Mouse (Mus musculus): ENCODE data around the gene Gdf7. TPM values are rescaled to one million over a fixed set of nuclear protein-coding genes. Genes with fewer than 3 reads are reported as not detected.

Gdf7 gene
- polyA plus RNA-seq, 1 experiment from 2014 or later = 0.59 TPM

DNA sequence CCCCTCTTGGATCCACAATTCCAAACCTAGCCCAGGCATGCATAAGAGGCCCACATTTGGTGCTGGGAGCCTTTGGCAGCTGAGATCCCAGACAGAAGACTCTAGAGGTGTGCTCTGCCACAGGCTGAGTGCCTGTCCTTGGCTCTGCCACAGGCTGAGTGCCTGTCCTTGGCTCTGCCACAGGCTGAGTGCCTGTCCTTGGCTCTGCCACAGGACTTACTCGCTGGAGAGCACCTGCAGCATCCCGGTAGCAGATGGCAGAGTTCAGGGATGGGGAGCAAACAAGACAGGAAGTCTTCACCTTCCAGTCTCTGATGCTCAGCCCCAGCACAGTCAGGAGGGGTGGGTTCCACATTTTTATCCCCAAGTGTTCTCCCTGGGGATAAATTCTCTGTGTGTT lies 3.5 kb upstream of the Gdf7 start:
- WGBS = 46% methylated on average over 2 of the region's 2 CpGs
- ATAC-seq (ENCODE audit: low FRiP score) (no peak), DNase-seq (ENCODE audit: low spot score) (no peak)
- peaks cover 6% of the 10 kb centered on the region; the same call in 1 of the 2 replicates for H3K4me1 ChIP-seq (replicated peaks; ENCODE audit: control insufficient read depth, insufficient read depth, low read length)
- H3K36me3 ChIP-seq (ENCODE audit: control insufficient read depth, insufficient read depth, low read length) = no peaks in the 10 kb centered on the region
- no peak overlapping the region for H3K4me2 ChIP-seq (replicated peaks; ENCODE audit: low read depth, low read length)
- no peak overlapping the region for H3K4me3 ChIP-seq (ENCODE audit: low read depth, low read length)
- no peak overlapping the region for H3K27ac ChIP-seq (ENCODE audit: low read depth, low read length)
- peaks cover 43% of the 10 kb centered on the region for H3K27me3 ChIP-seq (ENCODE audit: control insufficient read depth, insufficient read depth, low read length)
- no peaks in the 10 kb centered on the region for H3K9me3 ChIP-seq (ENCODE audit: control insufficient read depth, low read length)
- no peak overlapping the region for H3K9ac ChIP-seq (ENCODE audit: low read depth, low read length)

DNA sequence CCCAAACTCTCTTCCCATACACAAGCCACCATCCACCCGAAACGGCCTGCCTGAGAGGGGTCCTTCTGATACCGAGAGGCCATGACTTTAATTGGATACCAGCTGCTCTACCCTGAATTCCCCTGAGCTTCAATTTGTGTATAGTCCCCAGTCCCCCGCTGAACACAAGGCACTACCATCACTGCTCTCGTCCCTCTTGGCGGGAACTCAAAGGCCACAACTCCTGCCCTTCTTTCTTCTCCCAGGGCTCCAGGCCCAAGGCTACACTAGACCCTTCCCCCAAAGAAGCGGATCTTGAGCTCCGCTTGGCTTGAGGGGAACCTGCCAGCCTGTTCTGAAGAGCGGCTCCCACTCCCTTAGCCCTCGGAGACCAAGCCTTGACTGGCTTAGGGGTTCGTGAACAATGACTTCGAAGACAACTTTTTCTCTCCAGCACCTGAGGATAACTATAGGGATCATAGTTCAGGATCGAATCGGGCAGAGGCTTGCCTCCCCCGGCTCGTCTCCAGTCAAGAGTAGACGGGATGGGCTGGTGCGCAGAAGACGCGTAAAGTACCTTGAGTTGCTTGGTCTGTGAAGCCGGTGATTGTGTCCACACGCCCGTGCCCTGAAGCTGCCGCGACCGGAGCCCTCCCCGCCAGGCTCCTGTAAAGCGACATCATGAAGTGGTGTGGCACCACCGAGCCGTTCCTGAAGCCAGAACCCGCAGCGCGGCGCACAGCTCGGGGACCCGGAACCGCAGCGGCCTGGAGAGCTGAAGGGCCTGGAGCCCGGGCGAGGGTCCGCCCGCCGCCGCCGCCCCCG lies 541 bp downstream of the Gdf7 start:
- peaks cover 12% of the 10 kb centered on the region for H3K4me1 ChIP-seq (replicated peaks; ENCODE audit: control insufficient read depth, insufficient read depth, low read length)
- peak overlapping the region; percentile 32; the same call in 1 of the 2 replicates for H3K9ac ChIP-seq (ENCODE audit: low read depth, low read length)
- 3% methylated on average over 46 of the region's 46 CpGs for WGBS
- no peaks in the 10 kb centered on the region for H3K9me3 ChIP-seq (ENCODE audit: control insufficient read depth, low read length)
- no peaks in the 10 kb centered on the region for H3K36me3 ChIP-seq (ENCODE audit: control insufficient read depth, insufficient read depth, low read length)
- H3K27me3 ChIP-seq (ENCODE audit: control insufficient read depth, insufficient read depth, low read length) = peaks cover 82% of the 10 kb centered on the region
- peak overlapping the region; percentile 71 for H3K4me2 ChIP-seq (replicated peaks; ENCODE audit: low read depth, low read length)
- DNase-seq (ENCODE audit: low spot score) (peak; percentile 63), ATAC-seq (ENCODE audit: low FRiP score) (no peak)
- no peak overlapping the region for H3K27ac ChIP-seq (ENCODE audit: low read depth, low read length)
- peak overlapping the region; percentile 44 for H3K4me3 ChIP-seq (ENCODE audit: low read depth, low read length)

DNA sequence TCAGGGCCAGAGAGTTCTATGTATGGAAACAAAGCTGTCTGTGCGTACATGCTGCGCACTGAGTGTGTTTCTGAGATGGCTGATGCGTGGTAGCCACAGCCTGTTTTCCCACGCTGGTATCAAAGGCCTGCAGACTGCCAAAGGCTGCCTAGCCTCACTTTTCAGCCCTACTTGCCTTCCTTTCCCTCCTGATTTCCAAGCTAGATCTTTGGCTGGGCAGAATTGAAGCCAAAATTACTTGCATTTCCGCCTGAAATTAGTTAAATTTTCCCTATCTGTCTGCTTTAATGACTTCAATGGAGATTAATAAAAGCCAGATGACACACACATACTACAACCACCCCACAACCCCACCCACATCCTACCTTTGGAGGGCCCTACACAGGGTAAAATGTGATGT lies 1.2 kb downstream of the Gdf7 start:
- peaks cover 12% of the 10 kb centered on the region for H3K4me1 ChIP-seq (replicated peaks; ENCODE audit: control insufficient read depth, insufficient read depth, low read length)
- ATAC-seq (ENCODE audit: low FRiP score) (no peak), DNase-seq (ENCODE audit: low spot score) (no peak)
- H3K4me2 ChIP-seq (replicated peaks; ENCODE audit: low read depth, low read length) = no peak overlapping the region
- 24% methylated on average over 5 of the region's 5 CpGs for WGBS
- no peak overlapping the region for H3K9ac ChIP-seq (ENCODE audit: low read depth, low read length)
- H3K36me3 ChIP-seq (ENCODE audit: control insufficient read depth, insufficient read depth, low read length) = no peaks in the 10 kb centered on the region
- peaks cover 85% of the 10 kb centered on the region for H3K27me3 ChIP-seq (ENCODE audit: control insufficient read depth, insufficient read depth, low read length)
- H3K4me3 ChIP-seq (ENCODE audit: low read depth, low read length) = no peak overlapping the region
- H3K27ac ChIP-seq (ENCODE audit: low read depth, low read length) = no peak overlapping the region
- H3K9me3 ChIP-seq (ENCODE audit: control insufficient read depth, low read length) = no peaks in the 10 kb centered on the region

- Histone ChIP-seq H3K9me3 (ENCODE audit: control insufficient read depth, low read length) (no peaks in the 10 kb centered on the region), H3K27ac (ENCODE audit: low read depth, low read length) (no peak overlapping the region), H3K4me2 (replicated peaks; ENCODE audit: low read depth, low read length) (no peak overlapping the region), H3K4me1 (replicated peaks; ENCODE audit: control insufficient read depth, insufficient read depth, low read length) (peaks cover 12% of the 10 kb centered on the region), H3K9ac (ENCODE audit: low read depth, low read length) (no peak overlapping the region), H3K36me3 (ENCODE audit: control insufficient read depth, insufficient read depth, low read length) (no peaks in the 10 kb centered on the region), H3K4me3 (ENCODE audit: low read depth, low read length) (no peak overlapping the region), H3K27me3 (ENCODE audit: control insufficient read depth, insufficient read depth, low read length) (peaks cover 87% of the 10 kb centered on the region)
- no peak for ATAC-seq (ENCODE audit: low FRiP score)
- WGBS = 10% methylated on average over 10 of the region's 10 CpGs
- peak; percentile 57 for DNase-seq (ENCODE audit: low spot score)
Observed at GRCm38 (mm10) chr12:8300111-8300480, 1.7 kb downstream of the Gdf7 start.

DNA sequence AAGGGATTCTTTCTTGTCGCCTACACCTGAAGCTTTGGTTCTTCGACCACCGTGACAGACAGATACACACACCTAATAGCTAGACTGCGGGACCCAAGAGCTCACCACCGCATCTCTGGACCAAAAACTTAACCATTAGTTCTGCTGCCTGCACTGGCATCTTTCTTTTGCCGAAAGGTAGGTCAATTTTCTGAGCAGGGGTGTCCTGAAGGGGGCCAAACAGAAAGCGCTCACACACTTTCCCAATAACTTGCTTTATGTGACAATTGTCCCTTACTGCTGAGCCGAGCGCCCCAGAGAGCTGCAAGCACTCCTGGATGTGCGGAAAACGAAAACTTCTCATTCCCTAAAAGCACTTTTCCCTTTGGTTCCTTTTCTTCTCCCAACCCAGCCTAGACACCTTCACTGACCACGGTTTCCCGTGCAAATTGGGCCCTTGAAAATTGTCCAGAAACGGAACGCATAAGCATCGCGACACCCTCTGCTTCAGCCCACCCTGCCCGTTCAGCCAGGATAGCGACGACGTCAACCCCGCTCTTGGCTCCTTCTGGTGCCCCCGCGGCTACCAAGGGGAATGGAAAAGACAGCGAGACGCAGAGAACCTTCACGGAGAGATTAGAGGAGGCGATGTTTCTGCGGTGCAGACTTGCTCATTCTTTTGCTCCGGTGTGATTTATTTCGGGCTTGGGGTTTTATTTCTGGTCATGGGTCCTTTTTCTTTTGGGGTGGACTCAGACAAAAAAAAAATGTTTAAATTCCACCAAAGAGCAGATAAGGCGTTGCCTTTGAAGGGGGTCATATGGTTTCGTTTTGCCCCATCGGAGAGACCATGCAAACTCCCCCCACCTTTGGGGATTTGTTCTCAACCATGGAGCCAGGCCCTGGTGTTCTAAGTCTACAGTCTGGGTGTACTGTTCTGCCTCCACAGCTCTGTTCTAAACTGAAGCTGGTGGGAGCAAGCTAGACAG lies 2.3 kb downstream of the Gdf7 start:
- H3K4me2 ChIP-seq (replicated peaks; ENCODE audit: low read depth, low read length) = no peak overlapping the region
- 5% methylated on average over 34 of the region's 34 CpGs for WGBS

DNA sequence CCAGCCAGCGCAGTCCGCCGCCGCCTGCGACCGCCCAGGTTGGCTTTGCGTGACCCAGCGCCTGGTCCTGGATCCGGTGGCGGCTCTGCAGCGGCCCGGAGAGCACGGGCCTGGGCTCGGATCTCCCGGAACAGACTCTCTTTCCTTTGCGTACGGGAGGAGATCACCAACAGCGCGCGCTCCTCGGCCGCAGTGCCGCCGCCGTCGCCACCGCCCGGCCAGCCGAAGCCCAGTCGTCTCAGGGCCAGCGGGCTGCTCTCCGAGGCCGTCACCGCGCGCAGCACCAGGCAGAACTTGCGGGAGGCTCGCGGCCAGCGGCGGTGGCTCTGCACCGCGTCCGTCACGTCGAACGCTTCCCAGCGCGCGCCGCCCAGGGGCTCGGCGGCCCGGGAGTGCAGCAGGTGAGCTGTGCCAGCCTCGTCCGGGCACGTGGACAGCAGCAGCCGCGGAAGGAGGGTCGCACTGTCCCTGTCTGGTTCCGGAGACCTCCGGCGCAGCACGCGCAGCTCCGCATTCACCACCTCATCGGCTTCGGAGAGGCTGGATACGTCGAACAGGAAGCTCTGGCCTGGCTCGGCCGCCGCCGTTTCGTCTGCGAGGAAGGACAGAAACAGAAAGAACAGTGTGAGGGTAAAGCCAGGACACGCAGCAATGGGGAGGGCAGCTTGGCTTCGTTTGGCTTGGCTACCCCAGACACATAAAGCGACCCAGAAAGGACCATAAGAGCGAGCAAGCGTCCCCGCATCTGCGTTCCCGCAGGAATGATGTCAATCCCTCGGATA lies 3.2 kb downstream of the Gdf7 start:
- peak overlapping the region; percentile 48 for H3K4me2 ChIP-seq (replicated peaks; ENCODE audit: low read depth, low read length)
- DNase-seq (ENCODE audit: low spot score) = peak; percentile 65
- peaks cover 12% of the 10 kb centered on the region for H3K4me1 ChIP-seq (replicated peaks; ENCODE audit: control insufficient read depth, insufficient read depth, low read length)
- ATAC-seq (ENCODE audit: low FRiP score) = peak; percentile 18; the same call in 1 of the 2 replicates
- 2% methylated on average over 55 of the region's 85 CpGs for WGBS
- no peaks in the 10 kb centered on the region for H3K9me3 ChIP-seq (ENCODE audit: control insufficient read depth, low read length)
- H3K9ac ChIP-seq (ENCODE audit: low read depth, low read length) = no peak overlapping the region
- H3K4me3 ChIP-seq (ENCODE audit: low read depth, low read length) = peak overlapping the region; percentile 31
- H3K36me3 ChIP-seq (ENCODE audit: control insufficient read depth, insufficient read depth, low read length) = no peaks in the 10 kb centered on the region
- H3K27me3 ChIP-seq (ENCODE audit: control insufficient read depth, insufficient read depth, low read length) = peaks cover 79% of the 10 kb centered on the region
- H3K27ac ChIP-seq (ENCODE audit: low read depth, low read length) = no peak overlapping the region

More for the DNA sequence above, 2.3 kb downstream of the Gdf7 start:
- peaks cover 86% of the 10 kb centered on the region for H3K27me3 ChIP-seq (ENCODE audit: control insufficient read depth, insufficient read depth, low read length)
- peaks cover 12% of the 10 kb centered on the region for H3K4me1 ChIP-seq (replicated peaks; ENCODE audit: control insufficient read depth, insufficient read depth, low read length)
- H3K4me3 ChIP-seq (ENCODE audit: low read depth, low read length) = no peak overlapping the region
- H3K9me3 ChIP-seq (ENCODE audit: control insufficient read depth, low read length) = no peaks in the 10 kb centered on the region
- no peak overlapping the region for H3K9ac ChIP-seq (ENCODE audit: low read depth, low read length)
- DNase-seq (ENCODE audit: low spot score) = peak; percentile 56
- no peaks in the 10 kb centered on the region for H3K36me3 ChIP-seq (ENCODE audit: control insufficient read depth, insufficient read depth, low read length)
- H3K27ac ChIP-seq (ENCODE audit: low read depth, low read length) = no peak overlapping the region
- ATAC-seq (ENCODE audit: low FRiP score) = no peak

- no peaks in the 10 kb centered on the region for H3K9me3 ChIP-seq (ENCODE audit: control insufficient read depth, low read length)
- H3K27me3 ChIP-seq (ENCODE audit: control insufficient read depth, insufficient read depth, low read length) = peaks cover 70% of the 10 kb centered on the region
- H3K4me2 ChIP-seq (replicated peaks; ENCODE audit: low read depth, low read length) = peak overlapping the region; percentile 48
- WGBS = 7% methylated on average over 34 of the region's 34 CpGs
- DNase-seq (ENCODE audit: low spot score) (peak; percentile 58), ATAC-seq (ENCODE audit: low FRiP score) (0 out of 2 replicates have a peak, but pooled peaks have one; percentile 23)
- peaks cover 12% of the 10 kb centered on the region for H3K4me1 ChIP-seq (replicated peaks; ENCODE audit: control insufficient read depth, insufficient read depth, low read length)
- H3K36me3 ChIP-seq (ENCODE audit: control insufficient read depth, insufficient read depth, low read length) = no peaks in the 10 kb centered on the region
- peak overlapping the region; percentile 28; the same call in 1 of the 2 replicates for H3K9ac ChIP-seq (ENCODE audit: low read depth, low read length)
- H3K27ac ChIP-seq (ENCODE audit: low read depth, low read length) = no peak overlapping the region
- peak overlapping the region; percentile 31 for H3K4me3 ChIP-seq (ENCODE audit: low read depth, low read length)
Observed at GRCm38 (mm10) chr12:8297586-8298214, 4.1 kb downstream of the Gdf7 start.

DNA sequence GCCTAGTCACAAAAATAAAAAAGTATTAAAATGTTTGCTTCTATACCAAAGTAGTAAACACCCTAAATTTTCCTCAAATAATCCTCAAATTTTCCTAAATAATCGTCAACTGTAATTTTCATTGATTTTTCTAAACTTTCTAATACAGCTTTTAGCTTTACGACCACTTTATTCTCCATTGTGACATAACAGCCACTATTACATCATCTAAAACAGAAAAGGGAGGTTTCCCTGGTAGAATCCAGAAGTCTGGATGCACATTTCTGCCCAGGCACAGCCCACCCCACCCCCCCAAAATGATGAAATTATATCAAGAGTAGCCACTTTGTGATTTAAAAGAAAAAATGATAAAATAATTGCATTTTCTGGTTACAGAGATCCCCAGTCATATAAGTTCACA lies 5.6 kb downstream of the Gdf7 start:
- Histone ChIP-seq H3K27me3 (ENCODE audit: control insufficient read depth, insufficient read depth, low read length) (peaks cover 55% of the 10 kb centered on the region), H3K36me3 (ENCODE audit: control insufficient read depth, insufficient read depth, low read length) (no peaks in the 10 kb centered on the region), H3K4me1 (replicated peaks; ENCODE audit: control insufficient read depth, insufficient read depth, low read length) (peaks cover 9% of the 10 kb centered on the region), H3K27ac (ENCODE audit: low read depth, low read length) (no peak overlapping the region), H3K4me2 (replicated peaks; ENCODE audit: low read depth, low read length) (no peak overlapping the region), H3K9ac (ENCODE audit: low read depth, low read length) (no peak overlapping the region), H3K9me3 (ENCODE audit: control insufficient read depth, low read length) (no peaks in the 10 kb centered on the region), H3K4me3 (ENCODE audit: low read depth, low read length) (no peak overlapping the region)
- WGBS = 80% methylated on average over 2 of the region's 2 CpGs
- no peak for DNase-seq (ENCODE audit: low spot score)
- no peak for ATAC-seq (ENCODE audit: low FRiP score)

Data from hindbrain, embryonic 11.5 days (tissue).